Mouse (Mus musculus) MEL (cell line): ENCODE data around the gene Nrp1.

Experiments used
- CHD2 ChIP-seq: IDR thresholded peaks from 2 replicates; pipeline ENCODE4 v1.6.1; 2011; ENCODE audit warnings: low read length, improper control_type of control experiment
- CTCF ChIP-seq, 3 experiments: IDR thresholded peaks in 2 of 3; conservative IDR thresholded peaks in 1 of 3; 2 replicates each; pipeline ENCODE4 v1.5.1; 2011 to 2012; ENCODE audit warnings: low read length in 3 of 3, low read depth in 2 of 3, mild to moderate bottlenecking in 2 of 3, improper control_type of control experiment in 1 of 3, inconsistent platforms in 1 of 3, mixed read lengths in 1 of 3, moderate library complexity in 1 of 3; ENCODE audit not compliant: control insufficient read depth in 1 of 3, insufficient read depth in 1 of 3, poor library complexity in 1 of 3, severe bottlenecking in 1 of 3
- ETS1 ChIP-seq: IDR thresholded peaks from 2 replicates; pipeline ENCODE4 v1.6.1; 2012; ENCODE audit warnings: low read depth, mild to moderate bottlenecking, inconsistent platforms, low read length, improper control_type of control experiment, moderate library complexity
- MAX ChIP-seq: IDR thresholded peaks from 2 replicates; pipeline ENCODE4 v1.6.1; 2011; ENCODE audit warnings: low read length, improper control_type of control experiment
- MAZ ChIP-seq: IDR thresholded peaks from 2 replicates; pipeline ENCODE4 v1.6.1; 2012; ENCODE audit warnings: low read depth, mild to moderate bottlenecking, inconsistent platforms, low read length, improper control_type of control experiment
- POLR2A ChIP-seq, 2 experiments: IDR thresholded peaks; 2 replicates each; pipeline ENCODE4 v1.6.1; 2011 to 2012; ENCODE audit warnings: low read length in 2 of 2, mild to moderate bottlenecking in 2 of 2, control low read depth in 1 of 2, improper control_type of control experiment in 1 of 2, low read depth in 1 of 2, moderate library complexity in 1 of 2; ENCODE audit not compliant: control insufficient read depth in 1 of 2, insufficient read depth in 1 of 2, poor library complexity in 1 of 2
- POLR2AphosphoS2 ChIP-seq: IDR thresholded peaks from 2 replicates; pipeline ENCODE4 v1.6.1; 2011; ENCODE audit warnings: low read length, improper control_type of control experiment
- POLR2AphosphoS5 ChIP-seq: IDR thresholded peaks from 2 replicates; pipeline ENCODE4 v1.6.1; 2012; ENCODE audit warnings: low read depth, borderline replicate concordance, mild to moderate bottlenecking, inconsistent platforms, low read length, moderate library complexity, mixed read lengths
- TCF12 ChIP-seq: IDR thresholded peaks from 2 replicates; pipeline ENCODE4 v1.6.1; 2014; ENCODE audit warnings: low read depth, mild to moderate bottlenecking, inconsistent platforms, low read length, improper control_type of control experiment, moderate library complexity
- UBTF ChIP-seq: IDR thresholded peaks from 2 replicates; pipeline ENCODE4 v1.6.1; 2012; ENCODE audit warnings: low read depth, mild to moderate bottlenecking, inconsistent platforms, low read length, improper control_type of control experiment, moderate library complexity, borderline replicate concordance; ENCODE audit not compliant: insufficient read depth
- USF1 ChIP-seq: IDR thresholded peaks from 2 replicates; pipeline ENCODE4 v1.6.1; 2014; ENCODE audit warnings: low read depth, mild to moderate bottlenecking, inconsistent platforms, low read length, improper control_type of control experiment, moderate library complexity
- ZC3H11A ChIP-seq: IDR thresholded peaks from 2 replicates; pipeline ENCODE4 v1.6.1; 2012; ENCODE audit warnings: low read depth, mild to moderate bottlenecking, inconsistent platforms, low read length, improper control_type of control experiment
- ZKSCAN1 ChIP-seq: IDR thresholded peaks from 2 replicates; pipeline ENCODE4 v1.6.1; 2012; ENCODE audit warnings: low read depth, mild to moderate bottlenecking, inconsistent platforms, low read length, improper control_type of control experiment, moderate library complexity
- ZNF384 ChIP-seq: IDR thresholded peaks from 2 replicates; pipeline ENCODE4 v1.6.1; 2012; ENCODE audit warnings: low read depth, mild to moderate bottlenecking, inconsistent platforms, low read length, improper control_type of control experiment

GRCm38 (mm10) chr8:128390759-128391158 is 32.4 kb downstream of the Nrp1 start:
- no peak for TF ChIP-seq CTCF (IDR thresholded peaks at IDR 0.05 in 2 of 3, conservative IDR thresholded peaks at IDR 0.05 in 1 of 3; ENCODE audit: control insufficient read depth in 1 of 3, insufficient read depth in 1 of 3, low read depth in 2 of 3, low read length in 3 of 3, poor library complexity in 1 of 3, severe bottlenecking in 1 of 3)
- TF ChIP-seq USF1 = no peak
- no peak for TF ChIP-seq MAX
- no peak for TF ChIP-seq POLR2A (IDR thresholded peaks at IDR 0.05; ENCODE audit: control insufficient read depth in 1 of 2, insufficient read depth in 1 of 2, low read depth in 1 of 2, low read length in 2 of 2, poor library complexity in 1 of 2)
- no peak for TF ChIP-seq ZC3H11A
- TF ChIP-seq TCF12 = no peak
- no peak for TF ChIP-seq ZKSCAN1
- TF ChIP-seq POLR2AphosphoS2 = no peak
- no peak for TF ChIP-seq CHD2
- no peak for TF ChIP-seq MAZ
- TF ChIP-seq UBTF = no peak
- TF ChIP-seq POLR2AphosphoS5 = no peak
- TF ChIP-seq ZNF384 = no peak
- TF ChIP-seq ETS1 = no peak
